Mouse (Mus musculus): Measurements from ENCODE around the gene C1ra. TPM values are rescaled to one million over a fixed set of nuclear protein-coding genes. Genes with fewer than 3 reads are reported as not detected.
A peak's percentile ranks its signal among the peaks of the same experiment; 100 is the strongest.
"Not testable (repeated sequence)": the region's sequence is repeated elsewhere in the genome, so short reads cannot be mapped to it uniquely, and the experiment has no call there.

C1ra gene
- total RNA-seq, 2 experiments from 2014 or later: 0.38 to 0.62 TPM

DNA sequence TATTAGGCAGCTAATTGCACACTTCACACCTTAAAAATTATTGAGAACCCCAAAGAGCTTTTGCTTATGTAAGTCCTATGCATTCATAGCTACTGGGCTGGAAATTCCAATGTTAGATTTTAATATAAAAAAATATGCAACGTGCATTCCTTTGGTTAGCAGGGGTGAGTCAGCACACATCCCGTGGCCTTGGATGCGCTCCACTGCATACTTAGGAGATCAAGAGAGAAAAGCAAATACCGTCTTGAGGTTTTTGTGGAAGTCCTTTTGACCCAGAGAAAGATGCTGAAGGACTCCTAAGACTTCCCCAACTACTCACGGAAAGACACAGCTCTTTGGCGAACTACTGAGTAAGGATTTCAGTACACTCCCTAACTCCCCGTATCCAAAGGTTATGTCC is 27.4 kb upstream of the C1ra start:
- intact Hi-C loops (cut with DNase I): loop anchor here (10.0 kb wide), 1 partner anchor 170 kb away; no protein-coding TSS in a partner anchor
- DNase-seq: no peak

DNA sequence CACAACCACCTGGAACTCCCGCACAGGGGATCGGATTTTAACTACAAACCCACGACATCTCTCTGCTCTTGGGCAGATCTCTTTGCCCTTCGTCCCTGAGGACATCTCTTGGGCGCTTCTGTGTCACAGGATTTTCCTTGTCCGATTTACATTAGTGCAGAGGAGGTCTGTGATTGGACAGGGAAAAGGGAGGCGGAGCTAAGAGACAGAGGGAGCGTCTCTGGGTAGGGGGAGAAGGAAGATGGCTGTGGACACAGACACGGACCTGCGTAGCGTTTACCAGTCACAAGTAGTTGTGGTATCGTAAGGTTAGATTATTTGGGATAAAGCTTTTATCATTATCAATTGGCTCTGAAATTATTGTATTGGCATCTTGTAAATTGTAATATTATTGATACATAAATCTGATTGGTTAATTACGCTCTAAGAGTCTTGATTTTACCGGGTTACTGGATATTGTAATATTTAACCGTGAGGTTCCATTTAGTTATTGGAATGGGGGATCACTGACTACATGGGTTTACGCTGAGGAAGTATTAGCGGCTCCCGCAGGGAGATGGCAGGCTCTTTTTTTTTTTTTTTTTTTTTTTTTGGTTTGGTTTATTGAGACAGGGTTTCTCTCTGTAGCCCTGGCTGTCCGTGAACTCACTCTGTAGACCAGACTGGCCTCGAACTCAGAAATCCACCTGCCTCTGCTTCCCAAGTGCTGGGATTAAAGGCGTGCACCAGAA is 26.6 kb upstream of the C1ra start:
- DNase-seq: no peak
- intact Hi-C loops (cut with DNase I): loop anchor here (10.0 kb wide), 1 partner anchor 169 kb away; no protein-coding TSS in a partner anchor

DNA sequence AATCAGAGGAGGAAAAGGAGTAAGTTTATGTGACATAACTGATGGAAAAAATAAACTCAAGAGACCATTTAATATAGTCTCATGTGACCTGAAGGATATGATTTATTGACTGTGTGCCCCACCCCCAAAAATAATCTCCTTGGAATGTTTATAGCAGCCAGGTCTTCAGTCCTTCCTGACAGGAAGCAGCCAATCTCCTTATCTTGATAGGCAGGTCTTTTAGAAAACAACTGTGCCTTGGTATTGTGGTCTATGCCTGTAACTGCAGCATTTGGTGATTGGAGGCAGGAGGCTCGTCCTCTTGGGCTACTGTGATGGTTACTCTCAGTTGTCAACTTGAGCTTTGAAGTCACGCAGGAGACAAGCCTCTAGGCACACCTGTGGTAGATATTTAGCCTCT is 24.7 kb upstream of the C1ra start:
- DNase-seq: no peak
- intact Hi-C loops (cut with DNase I): loop anchor here (10.0 kb wide), 1 partner anchor 167 kb away; no protein-coding TSS in a partner anchor

DNA sequence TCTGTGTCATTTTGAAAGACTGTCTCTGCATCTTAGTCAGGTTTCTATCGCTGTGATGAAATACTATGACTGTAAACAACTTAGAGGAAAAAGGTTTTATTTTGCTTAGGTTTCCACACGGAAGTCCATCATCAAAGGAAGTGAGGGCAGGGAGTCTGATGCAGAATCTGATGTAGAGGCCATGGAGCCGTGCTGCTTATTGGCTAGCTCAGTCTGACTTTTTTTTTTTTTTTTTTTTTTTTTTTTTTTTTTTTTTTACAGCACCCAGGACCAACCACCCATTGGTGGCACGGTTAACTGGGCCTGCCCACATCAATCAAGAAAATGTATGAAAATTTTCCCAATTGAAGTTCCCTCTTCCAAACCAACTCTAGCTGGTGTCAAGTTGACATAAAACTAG is 23.3 kb upstream of the C1ra start:
- DNase-seq: no peak
- intact Hi-C loops (cut with DNase I): loop anchor here (10.0 kb wide), 1 partner anchor 166 kb away; no protein-coding TSS in a partner anchor

DNA sequence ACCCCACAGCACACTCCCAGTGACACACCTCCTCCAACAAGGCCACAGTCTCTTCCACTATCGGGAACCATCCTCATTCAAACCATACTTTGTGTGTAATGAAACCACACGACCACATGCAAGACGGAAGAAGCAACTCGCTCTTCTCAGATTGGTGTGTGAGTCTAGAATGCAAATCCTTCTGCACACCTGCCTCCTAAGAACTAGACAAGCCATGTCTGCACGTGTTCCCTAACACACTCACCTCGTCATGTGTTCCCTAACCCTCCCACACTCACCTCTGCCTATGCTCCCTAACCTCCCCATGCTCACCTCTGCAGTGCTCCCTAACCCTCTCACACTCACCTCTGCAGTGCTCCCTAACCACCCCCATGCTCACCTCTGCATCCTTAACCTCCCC is 20.8 kb upstream of the C1ra start:
- no peak for DNase-seq
- intact Hi-C loops (cut with DNase I): no loop called here

DNA sequence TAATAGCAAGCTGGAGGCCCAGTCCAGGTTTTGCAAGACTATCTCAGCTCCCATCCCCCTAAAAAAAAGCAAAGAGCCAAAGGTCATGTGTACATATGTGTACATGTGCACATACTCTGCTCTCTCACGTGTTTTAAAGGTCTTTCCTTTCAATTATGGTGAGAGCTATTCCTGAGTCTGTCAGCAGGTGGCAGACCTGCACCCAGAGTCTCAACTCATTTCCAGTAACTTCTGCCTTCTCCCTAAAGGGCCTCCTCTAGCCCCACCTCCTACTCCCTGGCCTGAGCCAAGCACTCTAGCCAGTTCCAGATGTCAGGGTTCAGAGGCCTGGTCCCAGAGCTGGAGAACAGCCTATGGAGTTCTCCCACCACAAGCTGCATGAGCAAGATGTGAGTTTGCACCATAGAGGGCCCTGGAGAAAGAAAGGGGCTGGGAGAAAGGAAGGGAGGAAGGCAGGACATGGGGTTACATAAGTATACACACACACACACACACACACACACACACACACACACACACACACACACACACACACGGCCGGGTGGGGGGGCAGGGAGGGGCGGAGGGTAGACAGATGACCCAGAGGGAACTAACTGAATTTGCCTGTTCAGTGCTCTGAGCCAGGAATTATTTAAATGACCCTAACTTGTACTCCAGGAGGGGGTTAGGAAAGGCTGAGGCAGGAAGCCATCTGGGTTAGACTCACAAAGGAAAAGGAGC is 19.2 kb upstream of the C1ra start, which contains the start of gene C1rl:
Gene C1rl (plus strand): TSS at position 272 of the 720 bp plus-strand sequence.
- DNase-seq: peak; percentile 41
- intact Hi-C loops (cut with DNase I): no loop called here

DNA sequence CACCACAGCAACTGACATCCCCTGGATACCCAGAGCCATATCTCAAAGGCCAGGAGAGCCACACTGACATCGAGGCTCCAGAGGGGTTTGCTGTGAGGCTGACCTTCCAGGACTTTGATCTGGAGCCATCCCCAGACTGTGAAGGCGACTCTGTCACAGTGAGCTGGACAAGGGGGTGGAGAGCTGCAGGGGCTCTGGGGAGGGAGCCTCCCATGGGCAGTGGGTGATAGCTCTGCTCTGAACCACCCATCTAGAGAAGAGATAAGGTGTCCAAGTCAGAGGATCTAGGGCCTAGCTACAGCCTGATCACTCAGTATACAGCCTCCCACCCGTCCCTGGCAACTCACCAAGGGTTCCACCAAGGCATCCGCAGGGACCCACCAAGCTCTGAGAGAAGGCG is 18.3 kb upstream of the C1ra start:
- intact Hi-C loops (cut with DNase I): no loop called here
- no peak for DNase-seq

DNA sequence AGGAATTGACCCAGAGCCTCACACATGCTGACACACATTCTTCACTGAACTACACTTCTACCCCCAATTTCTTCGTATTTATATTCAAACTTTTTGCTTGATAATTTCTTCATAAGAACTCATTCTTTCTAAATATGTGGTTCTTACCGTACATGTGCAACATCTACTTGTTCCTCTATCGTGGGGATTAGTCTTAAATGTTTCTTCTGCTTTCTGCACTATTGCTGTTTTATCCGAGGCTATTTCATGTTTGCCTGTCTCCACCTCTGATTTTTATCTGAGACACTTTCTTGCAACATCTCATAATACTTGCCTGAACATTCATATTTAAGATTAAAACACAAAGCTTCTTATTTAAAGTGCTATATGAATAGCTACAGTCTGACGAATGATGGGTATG is 16.2 kb upstream of the C1ra start:
- no peak for DNase-seq
- intact Hi-C loops (cut with DNase I): no loop called here

DNA sequence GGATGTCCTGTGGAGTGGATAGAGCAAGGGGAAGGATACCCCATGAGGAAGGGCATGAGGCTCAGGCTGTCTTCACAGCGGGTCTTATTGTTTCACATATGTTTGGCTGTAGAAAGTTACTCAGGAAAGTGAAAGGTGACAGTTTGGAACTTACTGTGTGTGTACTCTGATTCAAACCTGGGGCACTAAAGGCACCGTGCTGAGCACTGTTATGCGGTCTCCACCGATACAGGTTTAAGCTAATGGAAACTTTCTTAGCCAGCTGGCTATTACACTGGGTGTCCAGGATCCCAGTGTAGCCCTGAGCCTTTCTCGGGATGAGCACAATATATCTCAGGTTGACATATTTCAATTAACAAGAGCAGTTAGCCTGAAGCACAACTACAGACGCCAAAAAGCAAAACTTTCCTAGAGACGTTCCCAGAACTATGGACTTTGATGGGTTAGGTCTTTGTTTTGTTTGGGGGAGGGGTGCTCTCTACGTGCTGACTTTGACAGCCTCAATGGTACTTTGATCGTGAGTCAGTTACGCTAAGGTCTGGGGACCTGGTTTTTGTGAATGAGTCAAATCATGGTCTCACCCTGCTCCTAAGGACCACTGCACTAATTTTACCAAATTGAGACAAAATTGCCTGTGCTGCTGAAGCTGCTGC is 12.2 kb upstream of the C1ra start:
- DNase-seq: no peak
- intact Hi-C loops (cut with DNase I): no loop called here

DNA sequence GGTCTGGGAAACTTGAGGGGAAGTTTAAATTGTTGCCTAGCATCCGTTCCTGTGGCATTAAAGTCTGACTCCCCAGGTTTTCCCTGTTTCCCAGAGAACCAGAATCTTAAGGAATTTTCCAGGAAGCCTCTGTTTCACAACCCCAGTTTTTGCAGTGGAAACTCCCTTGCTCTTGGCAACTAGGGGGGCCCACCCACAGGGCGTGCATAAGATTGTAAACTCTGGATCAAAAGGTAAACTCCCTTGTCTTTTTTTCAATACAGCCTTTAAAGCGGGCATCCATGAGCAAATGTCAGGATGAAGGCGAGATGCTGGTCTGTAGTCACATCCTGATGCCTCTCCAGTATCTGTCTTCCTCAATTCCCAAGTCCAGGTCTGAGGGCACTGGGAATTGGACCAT is 10.7 kb upstream of the C1ra start:
- no peak for DNase-seq
- intact Hi-C loops (cut with DNase I): no loop called here

DNA sequence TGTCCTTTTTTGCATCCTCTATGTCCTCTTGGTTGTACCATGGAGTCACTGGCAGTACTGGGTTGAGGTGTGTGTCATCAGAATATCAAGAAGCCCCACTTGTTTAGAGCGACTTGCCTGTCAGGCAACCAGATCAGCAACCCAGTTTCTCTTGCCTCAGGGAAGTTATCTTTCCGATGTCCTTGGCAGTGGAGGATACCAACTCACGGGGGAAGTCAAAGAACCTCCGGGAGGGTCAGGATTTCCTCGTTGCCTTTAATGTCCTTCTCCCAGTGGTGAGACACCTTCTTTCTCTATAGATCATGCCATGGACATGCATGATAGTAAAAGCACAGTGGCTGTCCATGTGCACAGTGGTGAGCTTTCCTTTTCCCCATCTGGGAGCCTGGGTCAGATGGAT is 10.2 kb upstream of the C1ra start:
- no peak for DNase-seq
- intact Hi-C loops (cut with DNase I): no loop called here

DNA sequence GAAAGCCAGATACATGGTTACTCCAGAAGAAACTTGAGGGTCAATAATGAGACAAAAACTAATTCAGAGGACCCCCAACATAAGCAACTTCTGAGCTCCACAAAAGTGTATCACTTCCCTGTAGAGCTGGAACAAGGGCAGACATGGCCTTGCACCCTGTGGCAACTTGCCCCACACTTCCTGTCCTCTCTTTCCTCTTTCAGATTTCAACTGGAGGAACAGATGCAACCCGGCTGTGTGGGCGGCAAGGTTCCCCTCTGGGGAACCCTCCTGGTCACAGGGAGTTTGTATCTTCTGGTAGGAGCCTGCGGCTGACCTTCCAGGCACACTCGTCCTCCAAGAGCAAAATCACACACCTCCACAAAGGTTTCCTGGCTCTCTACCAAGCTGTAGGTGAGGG is 7.2 kb upstream of the C1ra start:
- no peak for DNase-seq
- intact Hi-C loops (cut with DNase I): no loop called here

DNA sequence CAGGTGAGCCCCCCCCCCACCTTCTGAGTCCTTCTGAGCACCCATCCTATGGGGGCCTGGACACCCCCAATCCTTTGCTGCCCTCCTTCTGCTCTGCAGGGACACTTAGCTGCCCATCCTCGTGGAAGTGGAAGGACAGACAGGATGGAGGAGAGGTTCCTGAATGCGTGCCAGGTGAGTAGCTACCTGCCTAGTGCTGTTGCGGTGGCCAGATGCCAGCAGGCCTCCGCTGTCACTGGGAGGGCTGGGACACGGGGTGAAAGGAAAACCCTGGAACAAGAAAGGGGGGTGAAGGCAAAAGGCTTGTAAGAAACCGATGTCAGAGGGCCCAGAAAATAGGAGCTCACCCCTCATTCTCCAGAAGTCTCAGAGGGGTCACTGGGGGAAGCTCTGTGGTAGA is 5.2 kb upstream of the C1ra start:
- intact Hi-C loops (cut with DNase I): no loop called here
- no peak for DNase-seq

DNA sequence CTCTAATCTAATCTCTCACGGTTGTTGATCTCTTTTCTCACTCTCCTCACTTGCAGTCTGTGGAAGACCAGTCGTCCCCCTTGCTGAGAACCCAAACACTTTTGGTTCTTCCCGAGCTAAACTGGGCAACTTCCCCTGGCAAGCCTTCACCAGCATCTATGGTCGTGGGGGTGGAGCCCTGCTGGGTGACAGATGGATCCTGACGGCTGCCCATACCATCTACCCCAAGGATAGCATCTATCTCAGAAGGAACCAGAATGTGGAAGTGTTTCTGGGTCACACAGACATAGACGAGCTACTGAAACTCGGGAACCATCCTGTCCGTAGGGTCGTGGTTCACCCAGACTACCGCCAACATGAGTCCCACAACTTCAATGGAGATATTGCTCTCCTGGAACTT is 3.9 kb upstream of the C1ra start:
- no peak for DNase-seq
- intact Hi-C loops (cut with DNase I): no loop called here

DNA sequence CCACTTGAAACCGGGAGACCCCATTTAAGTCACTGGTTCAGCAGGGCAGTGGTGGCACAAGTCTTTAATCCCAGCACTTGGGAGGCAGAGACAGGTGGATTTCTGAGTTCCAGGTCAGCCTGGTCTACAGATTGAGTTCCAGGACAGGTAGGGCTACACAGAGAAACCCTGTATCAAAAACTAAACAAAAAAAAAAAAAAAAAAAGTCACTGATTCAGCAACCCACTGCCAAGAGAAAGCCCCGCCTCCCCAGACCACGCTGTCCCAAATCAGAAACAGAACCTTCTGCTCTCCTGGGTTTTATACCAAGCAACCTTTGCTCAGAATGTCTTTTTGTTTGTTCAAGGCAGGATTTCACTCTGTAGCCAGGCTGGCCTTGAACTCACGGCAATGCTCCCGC is 3.0 kb upstream of the C1ra start:
- intact Hi-C loops (cut with DNase I); DNase-seq: not testable (repeated sequence)

DNA sequence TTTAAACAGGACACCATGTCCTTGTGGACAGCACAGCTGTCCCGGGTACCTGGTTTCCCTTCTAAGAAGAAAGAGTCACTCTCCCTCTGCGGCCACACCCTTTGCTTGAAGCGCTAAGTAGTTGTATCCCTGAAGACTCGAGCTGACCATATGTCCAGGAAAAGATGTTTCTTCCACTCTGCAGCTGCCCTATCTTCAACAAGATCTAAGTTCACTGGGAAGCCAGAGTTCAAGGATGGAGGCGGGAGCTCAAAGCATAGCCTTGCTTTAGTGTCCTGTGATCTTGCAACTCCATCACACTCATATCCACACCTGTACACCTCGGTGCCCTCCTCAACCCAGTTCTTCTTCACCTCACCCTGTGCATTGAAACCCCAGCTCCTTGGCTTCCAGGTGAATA is 269 bp upstream of the C1ra start:
- intact Hi-C loops (cut with DNase I): no loop called here
- DNase-seq: no peak

DNA sequence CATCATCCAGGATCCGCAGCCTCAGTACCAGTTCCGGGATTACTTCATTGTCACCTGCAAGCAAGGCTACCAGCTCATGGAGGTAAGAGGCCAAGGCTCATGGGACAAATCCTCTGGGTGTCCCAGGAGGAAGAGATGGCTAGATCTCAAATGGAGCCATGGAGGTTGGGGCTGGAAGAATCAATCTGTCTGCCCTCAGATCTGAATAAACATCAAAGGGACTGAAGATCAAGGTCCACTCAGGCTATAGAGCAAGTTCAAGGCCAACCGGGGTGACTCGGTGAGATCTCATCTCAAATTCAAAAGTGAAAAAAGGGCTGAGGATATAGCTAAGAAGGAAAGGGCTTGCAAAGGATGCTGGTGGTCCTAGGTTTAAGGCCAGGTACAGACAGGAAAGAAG is 5.5 kb downstream of the C1ra start:
- DNase-seq; intact Hi-C loops (cut with DNase I): not testable (repeated sequence)

DNA sequence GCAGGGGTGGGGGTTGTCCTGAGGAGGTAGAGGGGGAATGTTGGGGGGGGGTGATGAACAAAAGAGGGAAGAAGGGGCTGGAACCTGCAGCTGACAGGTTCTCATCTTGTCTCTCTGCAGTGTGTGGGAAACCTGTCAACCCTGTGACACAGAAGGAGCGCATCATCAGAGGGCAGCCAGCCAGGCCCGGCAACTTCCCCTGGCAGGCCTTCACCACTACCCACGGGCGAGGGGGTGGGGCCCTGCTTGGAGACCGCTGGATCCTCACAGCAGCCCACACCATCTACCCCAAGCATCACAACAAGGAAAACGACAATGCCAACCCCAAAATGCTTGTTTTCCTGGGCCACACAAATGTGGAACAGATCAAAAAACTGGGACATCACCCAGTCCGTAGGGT is 9.9 kb downstream of the C1ra start:
- DNase-seq: peak; percentile 35
- intact Hi-C loops (cut with DNase I): not testable (repeated sequence)

DNA sequence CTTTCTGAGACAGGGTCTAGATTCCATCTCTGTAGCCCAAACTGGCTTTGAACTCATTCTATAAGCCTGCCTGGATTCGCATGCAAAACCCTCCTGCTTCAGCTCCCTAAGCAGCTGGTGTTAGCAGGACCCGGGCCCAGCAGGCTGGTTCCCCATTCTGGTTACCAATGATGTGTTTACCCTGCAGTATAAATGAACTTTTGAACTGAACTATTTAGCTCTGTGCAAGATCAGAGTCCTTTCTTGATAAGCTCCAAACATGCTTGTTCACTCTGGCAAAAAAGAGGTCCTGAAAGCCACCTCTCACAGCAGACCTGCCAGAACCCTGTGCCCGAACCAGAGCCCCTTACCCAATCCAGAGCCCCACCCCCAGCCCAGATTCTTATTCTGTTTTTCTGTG is 15.7 kb downstream of the C1ra start:
- DNase-seq: no peak
- intact Hi-C loops (cut with DNase I): no loop called here

DNA sequence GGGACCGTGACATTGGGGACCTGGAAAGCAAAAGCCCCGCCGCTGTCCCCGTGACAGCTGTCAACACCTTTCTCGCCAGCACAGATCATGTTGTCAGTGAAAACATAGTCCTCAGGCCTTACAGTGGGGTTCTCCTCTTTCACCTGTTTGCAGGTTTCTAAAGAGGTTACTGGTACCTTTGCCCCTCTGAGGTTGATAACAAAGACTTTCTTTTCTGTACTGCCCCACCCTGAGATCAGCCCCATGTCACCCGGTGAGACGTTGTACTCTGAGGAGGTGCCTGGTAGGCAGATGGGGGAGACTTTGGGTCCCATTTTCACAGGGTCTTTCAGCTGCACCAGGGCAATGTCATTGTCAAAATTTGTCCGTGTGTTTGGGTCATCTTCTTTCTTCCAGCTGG is 18.9 kb downstream of the C1ra start:
- no peak for DNase-seq
- intact Hi-C loops (cut with DNase I): no loop called here

DNA sequence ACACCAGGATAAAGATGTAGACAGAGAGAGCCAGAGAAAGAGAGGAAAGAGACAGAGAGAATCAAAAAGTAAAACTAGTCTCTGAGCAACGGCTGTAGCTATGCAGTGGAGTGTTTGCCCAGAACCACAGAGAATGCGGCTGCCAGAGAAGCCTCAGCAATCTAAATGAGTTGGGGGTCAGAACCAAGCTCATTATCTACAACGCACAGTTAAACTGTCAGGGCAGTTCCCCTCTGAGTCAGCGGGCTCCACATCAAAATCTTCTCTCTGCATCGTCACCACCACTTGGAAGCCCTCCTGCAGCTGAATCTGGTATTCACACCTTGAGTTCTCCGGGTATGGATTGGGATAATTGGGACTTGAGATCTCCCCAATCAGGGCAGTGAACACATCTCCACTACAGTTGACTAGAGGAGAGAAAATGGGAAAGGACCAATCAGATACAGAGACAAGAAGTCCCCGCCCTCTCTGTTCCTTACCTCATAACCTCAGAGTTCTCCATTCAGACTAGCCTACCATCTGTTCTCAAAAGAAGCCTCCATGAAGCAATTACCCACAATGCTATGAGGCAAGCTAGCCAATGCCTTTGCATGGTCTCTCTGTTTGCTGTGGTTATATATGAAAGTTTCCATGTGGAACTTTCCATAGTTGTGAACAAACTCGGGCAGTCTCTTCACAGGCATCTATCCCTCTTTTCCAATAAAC is 24.1 kb downstream of the C1ra start:
- intact Hi-C loops (cut with DNase I); DNase-seq: not testable (repeated sequence)

All from left cerebral cortex, postnatal 4 days (tissue).